Mouse (Mus musculus) midbrain, embryonic 13.5 days (tissue): ENCODE results near the gene Hdac9. TPM values are rescaled to one million over a fixed set of nuclear protein-coding genes. Genes with fewer than 3 reads are reported as not detected.

ENCODE experiments used
- ATAC-seq: fragments of 200-750 bp; cut with Nextera tagmentation; 2 replicates; pipeline ENCODE4 v1.8.0; 2017; ENCODE audit warnings: mild to moderate bottlenecking, moderate TSS enrichment, moderate library complexity
- H3K27ac ChIP-seq: fragments of 300-500 bp; sonication (generic); 2 replicates; pipeline ENCODE4 v1.5.1; 2015; ENCODE audit warnings: inconsistent platforms, mild to moderate bottlenecking, moderate library complexity
- H3K27me3 ChIP-seq: fragments of 300-500 bp; sonication (generic); 2 replicates; pipeline ENCODE4 v1.6.1; 2015; ENCODE audit warnings: mild to moderate bottlenecking, inconsistent platforms
- H3K36me3 ChIP-seq: fragments of 300-500 bp; sonication (generic); 2 replicates; pipeline ENCODE4 v1.6.1; 2015; ENCODE audit warnings: mild to moderate bottlenecking, inconsistent platforms
- H3K4me1 ChIP-seq: fragments of 300-500 bp; sonication (generic); replicated peaks from 2 replicates; pipeline ENCODE4 v1.6.1; 2015; ENCODE audit warnings: inconsistent platforms
- H3K4me2 ChIP-seq: fragments of 300-500 bp; sonication (generic); replicated peaks from 2 replicates; pipeline ENCODE4 v1.6.1; 2015; ENCODE audit warnings: moderate library complexity, mild to moderate bottlenecking, inconsistent platforms
- H3K4me3 ChIP-seq: fragments of 300-500 bp; sonication (generic); replicated peaks from 2 replicates; pipeline ENCODE4 v1.5.1; 2015; ENCODE audit warnings: mild to moderate bottlenecking, inconsistent platforms
- H3K9ac ChIP-seq: fragments of 300-500 bp; sonication (generic); replicated peaks from 2 replicates; pipeline ENCODE4 v1.6.1; 2015; ENCODE audit warnings: mild to moderate bottlenecking, inconsistent platforms
- H3K9me3 ChIP-seq: fragments of 300-500 bp; sonication (generic); 2 replicates; pipeline ENCODE4 v1.6.1; 2016; ENCODE audit warnings: mild to moderate bottlenecking, inconsistent platforms
- WGBS: fragments of 180-500 bp; shearing (Covaris S2); methylation state at CpG from one replicate; pipeline ENCODE4 v1.1.7; 2015; 5-methylcytosine and 5-hydroxymethylcytosine counted together
- polyA plus RNA-seq: library from polyadenylated mRNA; unstranded; fragments of >200 nt; fragmentation: Nextera tagmentation; extraction: Ambion mirVana; gene quantifications from 2 replicates; pipeline ENCODE4 v1.2.1, GENCODE M21; 2015

The Hdac9 gene
- polyA plus RNA-seq, 1 experiment from 2014 or later = 11.9 TPM

- 69% methylated on average over 7 of the region's 7 CpGs for WGBS
- no peak overlapping the region for H3K27ac ChIP-seq
- no peaks in the 10 kb centered on the region for H3K27me3 ChIP-seq
- H3K36me3 ChIP-seq = no peaks in the 10 kb centered on the region
- H3K4me3 ChIP-seq = no peak overlapping the region
- H3K9ac ChIP-seq = no peak overlapping the region
- no peaks in the 10 kb centered on the region for H3K4me1 ChIP-seq
- ATAC-seq = no peak
- no peak overlapping the region for H3K4me2 ChIP-seq
- no peaks in the 10 kb centered on the region for H3K9me3 ChIP-seq
Observed at GRCm38 (mm10) chr12:34292346-34292745, 624.5 kb downstream of the Hdac9 start.

DNA sequence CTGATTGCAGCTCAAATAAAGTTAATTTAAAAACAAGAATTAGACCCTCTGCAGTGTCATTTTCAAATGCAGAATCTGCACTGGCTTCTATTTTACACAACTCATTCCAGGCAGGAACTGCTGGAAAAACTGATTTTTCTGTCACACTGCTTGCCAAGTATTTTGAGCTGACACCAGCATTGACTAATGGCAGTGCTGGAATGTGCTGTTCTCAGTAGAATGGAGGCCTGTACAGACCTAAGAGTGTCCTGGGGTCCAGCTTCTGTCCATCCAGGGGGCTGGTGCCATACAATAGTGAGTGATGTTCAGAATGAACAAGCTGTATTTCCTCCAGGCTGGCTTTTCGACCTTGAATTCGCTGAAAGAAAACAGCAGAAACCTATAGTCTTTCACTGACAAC is 629.7 kb downstream of the Hdac9 start:
- 84% methylated on average over 2 of the region's 2 CpGs for WGBS
- H3K36me3 ChIP-seq = no peaks in the 10 kb centered on the region
- H3K9ac ChIP-seq = no peak overlapping the region
- no peak overlapping the region for H3K4me2 ChIP-seq
- no peaks in the 10 kb centered on the region for H3K27me3 ChIP-seq
- no peak overlapping the region for H3K27ac ChIP-seq
- no peak for ATAC-seq
- H3K9me3 ChIP-seq = no peaks in the 10 kb centered on the region
- no peaks in the 10 kb centered on the region for H3K4me1 ChIP-seq
- no peak overlapping the region for H3K4me3 ChIP-seq

GRCm38 (mm10) chr12:34284888-34285287 is 632.0 kb downstream of the Hdac9 start:
- no peak overlapping the region for H3K27ac ChIP-seq
- H3K27me3 ChIP-seq = no peaks in the 10 kb centered on the region
- no peak overlapping the region for H3K4me2 ChIP-seq
- H3K4me1 ChIP-seq = no peaks in the 10 kb centered on the region
- no peak for ATAC-seq
- H3K36me3 ChIP-seq = no peaks in the 10 kb centered on the region
- no peak overlapping the region for H3K4me3 ChIP-seq
- H3K9me3 ChIP-seq = no peaks in the 10 kb centered on the region
- H3K9ac ChIP-seq = no peak overlapping the region

- no peaks in the 10 kb centered on the region for H3K27me3 ChIP-seq
- no peaks in the 10 kb centered on the region for H3K4me1 ChIP-seq
- no peak overlapping the region for H3K4me3 ChIP-seq
- no peak overlapping the region for H3K4me2 ChIP-seq
- H3K9ac ChIP-seq = no peak overlapping the region
- H3K36me3 ChIP-seq = no peaks in the 10 kb centered on the region
- 91% methylated on average over 3 of the region's 3 CpGs for WGBS
- no peaks in the 10 kb centered on the region for H3K9me3 ChIP-seq
- H3K27ac ChIP-seq = no peak overlapping the region
- ATAC-seq = no peak
Observed at GRCm38 (mm10) chr12:34284396-34284795, 632.5 kb downstream of the Hdac9 start.

DNA sequence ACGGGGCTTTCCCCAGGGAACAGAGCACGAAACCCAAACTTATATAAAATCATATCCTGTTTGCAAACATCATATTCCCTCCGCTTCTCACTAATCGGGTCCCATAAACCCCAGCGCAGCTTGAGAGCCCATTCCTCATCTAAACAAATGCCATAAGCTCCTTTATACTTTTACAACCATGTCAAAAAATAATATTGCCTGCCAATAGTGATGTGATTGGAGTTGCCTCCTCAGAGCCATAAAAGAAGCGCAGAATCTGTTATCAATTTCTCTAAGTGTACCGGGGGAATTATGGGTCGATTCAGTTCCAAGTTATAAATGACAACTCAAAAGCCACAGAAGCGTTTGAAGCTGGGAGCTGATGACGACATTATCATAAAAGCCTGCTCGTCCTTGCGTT is 638.1 kb downstream of the Hdac9 start:
- no peak overlapping the region for H3K4me2 ChIP-seq
- H3K4me1 ChIP-seq = no peaks in the 10 kb centered on the region
- no peak overlapping the region for H3K9ac ChIP-seq
- no peak overlapping the region for H3K27ac ChIP-seq
- H3K9me3 ChIP-seq = no peaks in the 10 kb centered on the region
- no peak for ATAC-seq
- H3K36me3 ChIP-seq = no peaks in the 10 kb centered on the region
- H3K4me3 ChIP-seq = no peak overlapping the region
- 81% methylated on average over 12 of the region's 12 CpGs for WGBS
- no peaks in the 10 kb centered on the region for H3K27me3 ChIP-seq

- no peak overlapping the region for H3K9ac ChIP-seq
- no peaks in the 10 kb centered on the region for H3K27me3 ChIP-seq
- no peak for ATAC-seq
- no peak overlapping the region for H3K4me2 ChIP-seq
- no peaks in the 10 kb centered on the region for H3K9me3 ChIP-seq
- no peaks in the 10 kb centered on the region for H3K36me3 ChIP-seq
- no peaks in the 10 kb centered on the region for H3K4me1 ChIP-seq
- WGBS = 84% methylated on average over 1 of the region's 1 CpGs
- no peak overlapping the region for H3K27ac ChIP-seq
- no peak overlapping the region for H3K4me3 ChIP-seq
Observed at GRCm38 (mm10) chr12:34273816-34274215, 643.1 kb downstream of the Hdac9 start.

DNA sequence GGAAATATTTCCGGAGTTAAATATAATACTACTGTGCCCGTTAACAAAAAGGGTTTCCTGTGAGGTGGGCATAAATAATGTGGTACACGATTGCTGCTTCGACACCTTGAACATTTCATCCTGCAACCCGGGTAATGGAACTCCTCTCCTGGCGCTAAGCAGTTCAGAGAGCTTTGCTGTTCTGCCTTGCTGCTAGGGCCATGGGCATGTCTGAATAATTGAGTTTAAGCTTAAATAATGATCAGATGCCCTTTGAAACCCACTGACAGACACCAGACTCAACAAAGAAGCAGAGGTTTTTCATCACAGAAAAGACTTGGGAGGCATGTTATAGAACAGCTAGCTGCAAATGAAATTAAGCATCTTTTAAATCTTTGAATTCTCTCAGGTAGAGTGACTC is 646.8 kb downstream of the Hdac9 start:
- H3K4me2 ChIP-seq = no peak overlapping the region
- no peak overlapping the region for H3K27ac ChIP-seq
- H3K4me3 ChIP-seq = no peak overlapping the region
- H3K9ac ChIP-seq = no peak overlapping the region
- H3K36me3 ChIP-seq = no peaks in the 10 kb centered on the region
- H3K4me1 ChIP-seq = no peaks in the 10 kb centered on the region
- ATAC-seq = no peak
- 75% methylated on average over 6 of the region's 6 CpGs for WGBS
- no peaks in the 10 kb centered on the region for H3K9me3 ChIP-seq
- no peaks in the 10 kb centered on the region for H3K27me3 ChIP-seq

DNA sequence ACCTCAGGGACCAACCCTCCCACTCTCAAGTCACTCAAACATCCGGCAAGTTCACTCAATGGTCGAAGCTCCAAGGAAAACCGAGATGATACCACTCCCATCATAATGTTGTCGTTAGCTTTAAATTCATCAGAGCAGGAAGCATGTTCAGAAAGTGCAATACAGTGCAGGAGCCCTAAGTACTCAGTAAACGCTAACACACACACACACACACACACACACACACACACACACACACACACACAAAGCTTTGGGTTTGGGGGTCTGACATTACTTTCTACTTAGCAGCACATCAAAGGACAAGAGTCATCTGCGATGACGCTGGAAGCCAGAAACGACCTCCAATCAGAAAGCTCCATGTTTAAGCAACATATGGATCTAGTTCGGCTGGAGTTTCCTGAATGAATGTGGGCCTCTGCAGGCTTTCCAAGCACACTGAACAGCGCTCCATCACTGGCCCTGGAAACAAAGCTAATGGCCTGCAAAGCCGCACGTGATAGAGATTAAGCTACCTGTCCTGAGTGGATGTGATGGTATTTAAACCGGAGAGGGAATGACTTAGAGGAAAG is 647.3 kb downstream of the Hdac9 start:
- ATAC-seq = no peak
- Histone ChIP-seq H3K9ac (no peak overlapping the region), H3K4me3 (no peak overlapping the region), H3K27me3 (no peaks in the 10 kb centered on the region), H3K4me1 (no peaks in the 10 kb centered on the region), H3K4me2 (no peak overlapping the region), H3K9me3 (no peaks in the 10 kb centered on the region), H3K36me3 (no peaks in the 10 kb centered on the region), H3K27ac (no peak overlapping the region)
- 83% methylated on average over 13 of the region's 13 CpGs for WGBS

DNA sequence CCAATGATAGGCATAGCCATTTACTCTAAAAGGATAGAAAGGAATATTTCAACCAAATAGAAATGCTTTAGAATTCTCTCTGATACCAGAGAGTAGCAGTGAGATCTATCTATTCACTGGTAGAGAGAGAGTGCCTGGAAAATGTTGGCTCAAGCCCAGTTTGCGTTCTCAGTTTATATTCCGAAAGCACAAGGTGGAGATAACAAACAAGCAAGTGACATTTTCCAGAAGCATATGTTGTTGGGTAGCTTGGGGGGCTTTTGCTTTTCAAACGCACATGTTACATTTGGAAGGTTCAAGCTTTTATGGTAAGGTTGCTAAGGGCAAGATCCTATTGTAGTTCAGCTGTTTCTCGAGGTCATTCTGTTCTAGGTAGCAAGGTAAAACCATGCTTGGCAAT is 657.2 kb downstream of the Hdac9 start:
- Histone ChIP-seq H3K36me3 (no peaks in the 10 kb centered on the region), H3K27me3 (no peaks in the 10 kb centered on the region), H3K9ac (no peak overlapping the region), H3K9me3 (no peaks in the 10 kb centered on the region), H3K27ac (no peak overlapping the region), H3K4me2 (no peak overlapping the region), H3K4me3 (no peak overlapping the region), H3K4me1 (no peaks in the 10 kb centered on the region)
- WGBS = 90% methylated on average over 4 of the region's 4 CpGs
- ATAC-seq = no peak

DNA sequence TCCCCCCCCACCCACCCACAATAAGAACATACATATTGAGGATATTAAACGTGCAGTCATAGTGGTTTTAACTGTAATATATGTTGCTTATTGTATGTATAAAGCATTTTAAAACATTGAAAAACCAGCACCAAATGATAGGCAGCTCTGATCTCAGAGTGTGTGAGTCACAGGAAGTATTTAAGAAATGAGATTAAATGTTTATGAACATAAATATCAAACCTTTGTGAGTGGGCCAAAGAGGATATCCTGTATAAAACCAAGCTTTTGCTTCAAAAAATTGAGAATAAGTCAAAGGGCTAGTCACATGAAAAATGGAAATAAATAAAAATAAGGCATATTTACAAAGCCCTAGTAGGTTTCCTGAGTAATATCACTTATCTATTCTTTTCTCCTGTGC is 667.7 kb downstream of the Hdac9 start:
- H3K4me1 ChIP-seq = no peaks in the 10 kb centered on the region
- H3K4me3 ChIP-seq = no peak overlapping the region
- H3K9ac ChIP-seq = no peak overlapping the region
- no peaks in the 10 kb centered on the region for H3K9me3 ChIP-seq
- no peak overlapping the region for H3K27ac ChIP-seq
- H3K27me3 ChIP-seq = no peaks in the 10 kb centered on the region
- no peak for ATAC-seq
- 84% methylated on average over 1 of the region's 1 CpGs for whole genome bisulfite sequencing
- no peak overlapping the region for H3K4me2 ChIP-seq
- H3K36me3 ChIP-seq = no peaks in the 10 kb centered on the region

GRCm38 (mm10) chr12:34248193-34249121 is 668.4 kb downstream of the Hdac9 start:
- H3K4me3 ChIP-seq = no peak overlapping the region
- H3K9ac ChIP-seq = no peak overlapping the region
- no peaks in the 10 kb centered on the region for H3K4me1 ChIP-seq
- no peaks in the 10 kb centered on the region for H3K9me3 ChIP-seq
- no peaks in the 10 kb centered on the region for H3K36me3 ChIP-seq
- no peak overlapping the region for H3K4me2 ChIP-seq
- no peak for ATAC-seq
- 85% methylated on average over 18 of the region's 18 CpGs for WGBS
- H3K27me3 ChIP-seq = no peaks in the 10 kb centered on the region
- no peak overlapping the region for H3K27ac ChIP-seq

DNA sequence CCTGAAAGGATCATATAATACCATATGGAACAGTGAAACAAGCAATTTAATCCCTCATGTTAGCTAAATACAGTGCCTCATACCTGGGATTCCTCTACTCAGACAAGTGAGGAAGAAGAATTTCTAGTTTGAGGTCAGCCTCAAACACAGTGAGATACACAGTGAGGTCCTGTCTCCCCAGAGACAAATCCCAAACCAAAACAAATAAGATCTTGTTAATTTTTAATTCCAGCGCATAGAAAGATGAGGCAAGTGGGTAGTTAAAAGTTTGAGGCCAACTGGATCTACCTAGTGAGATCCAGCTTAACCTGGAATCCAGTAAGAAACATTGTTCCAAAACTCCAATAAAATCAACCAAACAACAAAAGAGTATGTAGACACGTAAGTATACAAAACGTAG is 678.1 kb downstream of the Hdac9 start:
- Histone ChIP-seq H3K4me2 (no peak overlapping the region), H3K9ac (no peak overlapping the region), H3K4me3 (no peak overlapping the region), H3K4me1 (no peaks in the 10 kb centered on the region), H3K36me3 (no peaks in the 10 kb centered on the region), H3K27ac (no peak overlapping the region), H3K27me3 (no peaks in the 10 kb centered on the region), H3K9me3 (no peaks in the 10 kb centered on the region)
- no peak for ATAC-seq
- WGBS = 94% methylated on average over 3 of the region's 3 CpGs
